Mouse (Mus musculus) 416B (cell line): Measurements from ENCODE around the gene Dclk2.

Experiments used
- DNase-seq: peaks from one replicate; pipeline ENCODE4 v3.0.0; 2011; ENCODE audit warnings: low read depth

Gene Dclk2

GRCm38 (mm10) chr3:86844804-86845481, 75.7 kb downstream of the Dclk2 start:
- DNase-seq, result no peak

GRCm38 (mm10) chr3:86842461-86842860, 78.2 kb downstream of the Dclk2 start:
- DNase-seq, result no peak

GRCm38 (mm10) chr3:86839606-86840005, 81.0 kb downstream of the Dclk2 start:
- no peak for DNase-seq

GRCm38 (mm10) chr3:86837386-86837785, 83.3 kb downstream of the Dclk2 start:
- DNase-seq, result peak; percentile 73

- DNase-seq, result no peak
Measured at GRCm38 (mm10) chr3:86835180-86835579, 85.5 kb downstream of the Dclk2 start.

- DNase-seq, result no peak
Measured at GRCm38 (mm10) chr3:86834341-86834740, 86.3 kb downstream of the Dclk2 start.

GRCm38 (mm10) chr3:86832591-86833267, 87.9 kb downstream of the Dclk2 start:
- DNase-seq, result no peak

- DNase-seq, result no peak
Measured at GRCm38 (mm10) chr3:86832115-86832514, 88.5 kb downstream of the Dclk2 start.

GRCm38 (mm10) chr3:86827506-86827905, 93.1 kb downstream of the Dclk2 start:
- DNase-seq, result no peak

- no peak for DNase-seq
Measured at GRCm38 (mm10) chr3:86821383-86821782, 99.3 kb downstream of the Dclk2 start.

- DNase-seq, result no peak
Measured at GRCm38 (mm10) chr3:86820344-86820743, 100.3 kb downstream of the Dclk2 start.

- no peak for DNase-seq
Measured at GRCm38 (mm10) chr3:86819372-86819771, 101.3 kb downstream of the Dclk2 start.

GRCm38 (mm10) chr3:86818001-86818585, 102.6 kb downstream of the Dclk2 start:
- DNase-seq, result no peak

GRCm38 (mm10) chr3:86812689-86813088, 108.0 kb downstream of the Dclk2 start:
- peak; percentile 92 for DNase-seq

- DNase-seq, result no peak
Measured at GRCm38 (mm10) chr3:86810908-86811307, 109.7 kb downstream of the Dclk2 start.

- no peak for DNase-seq
Measured at GRCm38 (mm10) chr3:86809646-86810045, 111.0 kb downstream of the Dclk2 start.

GRCm38 (mm10) chr3:86809199-86809598, 111.5 kb downstream of the Dclk2 start:
- DNase-seq, result no peak

- peak; percentile 44 for DNase-seq
Measured at GRCm38 (mm10) chr3:86807750-86808467, 112.7 kb downstream of the Dclk2 start.

GRCm38 (mm10) chr3:86806834-86807233, 113.8 kb downstream of the Dclk2 start:
- DNase-seq, result no peak

GRCm38 (mm10) chr3:86804265-86804664, 116.4 kb downstream of the Dclk2 start:
- DNase-seq, result no peak

- peak; percentile 38 for DNase-seq
Measured at GRCm38 (mm10) chr3:86802825-86803224, 117.8 kb downstream of the Dclk2 start.

GRCm38 (mm10) chr3:86800841-86801240, 119.8 kb downstream of the Dclk2 start:
- DNase-seq, result no peak

GRCm38 (mm10) chr3:86799041-86799440, 121.6 kb downstream of the Dclk2 start:
- no peak for DNase-seq
